Mouse (Mus musculus): ENCODE measurements at regions not wholly inside any gene's neighbourhood (a gene's known extent, or its start where the extent isn't known, plus 50 kb on each side); places are given as distances from the start of the nearest gene placed in this dataset.

DNA sequence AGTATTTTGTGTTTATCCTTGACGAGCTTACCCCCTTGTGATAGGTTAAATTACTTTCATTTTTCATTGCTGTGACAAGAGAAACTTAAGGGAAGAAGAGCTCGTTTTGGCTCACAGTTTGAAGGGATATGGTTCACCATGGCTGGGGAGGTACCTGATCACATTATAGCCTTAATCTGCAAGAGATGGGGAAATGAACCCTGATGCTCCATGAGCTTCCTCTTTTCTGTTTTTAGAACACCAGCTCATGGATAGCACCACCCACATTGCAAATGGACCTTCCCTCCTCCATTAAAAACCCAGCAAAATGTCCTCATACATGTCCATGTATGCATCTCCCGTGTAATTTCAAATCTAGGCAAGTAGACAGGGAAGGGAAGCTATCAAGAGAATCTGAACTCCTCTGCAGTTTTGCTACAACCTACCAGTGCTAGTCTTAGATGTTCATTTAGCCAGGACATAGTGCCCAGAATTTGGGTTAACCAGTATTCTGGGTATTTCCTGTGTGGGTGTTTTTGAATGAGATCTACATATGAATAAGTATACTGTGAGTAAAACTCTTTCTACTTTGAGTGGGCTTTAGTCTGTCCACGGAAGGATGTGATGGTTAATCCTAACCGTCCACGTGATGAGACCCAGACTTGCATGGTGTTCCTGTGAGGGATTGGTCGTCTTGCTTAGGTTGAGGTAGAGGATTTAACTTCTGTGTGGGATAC lies 121.5 kb upstream of the 4930412O13Rik start:
- Histone ChIP-seq H3K79me2 (ENCODE audit: control insufficient read depth, insufficient read depth, low read length, poor library complexity) (no peaks in the 10 kb centered on the region), H3K4me3 (ENCODE audit: control insufficient read depth in 1 of 2, insufficient read depth in 1 of 2, low read depth in 2 of 2, low read length in 2 of 2) (no peak overlapping the region), H3K27me3 (ENCODE audit: control insufficient read depth in 1 of 2, insufficient read depth in 2 of 2, low read length in 2 of 2) (no peaks in the 10 kb centered on the region), H3K9ac (ENCODE audit: control insufficient read depth, low read depth, low read length, poor library complexity, severe bottlenecking) (no peak overlapping the region), H3K27ac (ENCODE audit: control insufficient read depth, low read depth, low read length) (no peak overlapping the region), H3K9me3 (replicated peaks; ENCODE audit: insufficient read depth, low read length) (no peaks in the 10 kb centered on the region), H3K4me1 (ENCODE audit: control insufficient read depth in 1 of 2, insufficient read depth in 2 of 2, low read length in 2 of 2) (no peaks in the 10 kb centered on the region), H3K36me3 (ENCODE audit: control insufficient read depth in 1 of 2, insufficient read depth in 2 of 2, low read length in 2 of 2) (no peaks in the 10 kb centered on the region)
- DNase-seq (ENCODE audit: low read depth, low spot score) = no peak
- TF ChIP-seq JUND (IDR thresholded peaks at IDR 0.05; ENCODE audit: low read depth, low read length) (no peak), USF1 (IDR thresholded peaks at IDR 0.05; ENCODE audit: low read depth, low read length) (no peak), NELFE (IDR thresholded peaks at IDR 0.05; ENCODE audit: low read depth, low read length) (no peak), KAT2A (conservative IDR thresholded peaks at IDR 0.05; ENCODE audit: low read depth, low read length) (no peak), MXI1 (IDR thresholded peaks at IDR 0.05; ENCODE audit: low read depth, low read length) (no peak), ZKSCAN1 (IDR thresholded peaks at IDR 0.05; ENCODE audit: low read depth, low read length) (no peak), POLR2AphosphoS2 (IDR thresholded peaks at IDR 0.05; ENCODE audit: low read length) (no peak), SMC3 (IDR thresholded peaks at IDR 0.05; ENCODE audit: low read depth, low read length) (no peak), MAX (IDR thresholded peaks at IDR 0.05; ENCODE audit: low read length) (no peak), MAFK (IDR thresholded peaks at IDR 0.05; ENCODE audit: borderline replicate concordance, low read depth, low read length) (no peak), BHLHE40 (IDR thresholded peaks at IDR 0.05; ENCODE audit: borderline replicate concordance, low read depth, low read length) (no peak), ELF1 (IDR thresholded peaks at IDR 0.05; ENCODE audit: low read depth, low read length) (no peak), TCF12 (IDR thresholded peaks at IDR 0.05; ENCODE audit: low read depth, low read length) (no peak), MYB (IDR thresholded peaks at IDR 0.05; ENCODE audit: low read depth, low read length) (no peak), MAZ (IDR thresholded peaks at IDR 0.05; ENCODE audit: low read depth, low read length) (no peak), TBP (IDR thresholded peaks at IDR 0.05; ENCODE audit: low read depth, low read length) (no peak)

DNA sequence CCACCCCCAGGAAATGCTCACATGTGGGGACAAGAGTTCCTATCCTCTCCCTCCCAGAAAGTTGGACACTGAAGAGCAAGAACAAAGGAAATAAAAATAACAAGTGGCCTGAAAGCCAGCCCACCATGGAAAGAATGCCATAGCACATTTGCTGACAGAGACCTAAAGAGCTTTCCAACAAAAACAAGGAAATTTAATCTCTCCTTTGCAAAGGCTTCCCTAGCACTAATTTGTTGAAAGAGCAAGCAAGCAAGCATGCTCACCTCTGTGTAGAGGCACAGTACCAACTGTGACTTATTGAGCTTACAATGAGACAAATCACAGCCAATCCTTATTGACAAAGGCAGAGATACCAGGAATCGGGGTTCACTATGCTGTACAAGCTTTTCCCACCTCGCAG lies 100.9 kb upstream of the 4930412O13Rik start:
- no peaks in the 10 kb centered on the region for H3K9me3 ChIP-seq (replicated peaks; ENCODE audit: insufficient read depth, low read length)
- no peak for TF ChIP-seq JUND (IDR thresholded peaks at IDR 0.05; ENCODE audit: low read depth, low read length)
- no peak for TF ChIP-seq CTCF (IDR thresholded peaks at IDR 0.05 in 2 of 3, conservative IDR thresholded peaks at IDR 0.05 in 1 of 3; ENCODE audit: control insufficient read depth in 1 of 3, insufficient read depth in 1 of 3, low read depth in 2 of 3, low read length in 3 of 3, poor library complexity in 1 of 3, severe bottlenecking in 1 of 3)
- no peak for TF ChIP-seq MAZ (IDR thresholded peaks at IDR 0.05; ENCODE audit: low read depth, low read length)
- no peak for TF ChIP-seq GATA1 (IDR thresholded peaks at IDR 0.05; ENCODE audit: low read depth, low read length)
- no peak for TF ChIP-seq SIN3A (IDR thresholded peaks at IDR 0.05; ENCODE audit: low read length)
- TF ChIP-seq ELF1 (IDR thresholded peaks at IDR 0.05; ENCODE audit: low read depth, low read length) = no peak
- TF ChIP-seq GABPA (IDR thresholded peaks at IDR 0.05; ENCODE audit: low read depth, low read length) = no peak
- TF ChIP-seq MAX (IDR thresholded peaks at IDR 0.05; ENCODE audit: low read length) = no peak
- no peak for TF ChIP-seq RAD21 (IDR thresholded peaks at IDR 0.05; ENCODE audit: low read depth, low read length)
- no peak for TF ChIP-seq POLR2A (IDR thresholded peaks at IDR 0.05; ENCODE audit: control insufficient read depth in 1 of 2, insufficient read depth in 1 of 2, low read depth in 1 of 2, low read length in 2 of 2, poor library complexity in 1 of 2)
- no peak for TF ChIP-seq HCFC1 (IDR thresholded peaks at IDR 0.05; ENCODE audit: low read depth, low read length)
- no peak for TF ChIP-seq MXI1 (IDR thresholded peaks at IDR 0.05; ENCODE audit: low read depth, low read length)
- TF ChIP-seq TBP (IDR thresholded peaks at IDR 0.05; ENCODE audit: low read depth, low read length) = no peak
- no peak for TF ChIP-seq NELFE (IDR thresholded peaks at IDR 0.05; ENCODE audit: low read depth, low read length)
- no peak for TF ChIP-seq KAT2A (conservative IDR thresholded peaks at IDR 0.05; ENCODE audit: low read depth, low read length)
- TF ChIP-seq TCF12 (IDR thresholded peaks at IDR 0.05; ENCODE audit: low read depth, low read length) = no peak
- no peaks in the 10 kb centered on the region for H3K27me3 ChIP-seq (ENCODE audit: control insufficient read depth in 1 of 2, insufficient read depth in 2 of 2, low read length in 2 of 2)
- H3K4me3 ChIP-seq (ENCODE audit: control insufficient read depth in 1 of 2, insufficient read depth in 1 of 2, low read depth in 2 of 2, low read length in 2 of 2) = no peak overlapping the region
- H3K36me3 ChIP-seq (ENCODE audit: control insufficient read depth in 1 of 2, insufficient read depth in 2 of 2, low read length in 2 of 2) = no peaks in the 10 kb centered on the region
- DNase-seq (ENCODE audit: low read depth, low spot score) = no peak
- H3K4me1 ChIP-seq (ENCODE audit: control insufficient read depth in 1 of 2, insufficient read depth in 2 of 2, low read length in 2 of 2) = no peaks in the 10 kb centered on the region
- H3K27ac ChIP-seq (ENCODE audit: control insufficient read depth, low read depth, low read length) = no peak overlapping the region
- no peak overlapping the region for H3K9ac ChIP-seq (ENCODE audit: control insufficient read depth, low read depth, low read length, poor library complexity, severe bottlenecking)
- no peaks in the 10 kb centered on the region for H3K79me2 ChIP-seq (ENCODE audit: control insufficient read depth, insufficient read depth, low read length, poor library complexity)
